Mouse (Mus musculus) midbrain, embryonic 16.5 days (tissue): ENCODE results near the gene Coro1c. TPM values are rescaled to one million over a fixed set of nuclear protein-coding genes. Genes with fewer than 3 reads are reported as not detected.

Source experiments
- ATAC-seq: fragments of 200-750 bp; cut with Nextera tagmentation; 2 replicates; pipeline ENCODE4 v1.8.0; 2017; ENCODE audit warnings: moderate TSS enrichment
- H3K27ac ChIP-seq: fragments of 300-500 bp; sonication (generic); 2 replicates; pipeline ENCODE4 v1.5.1; 2014; ENCODE audit warnings: mild to moderate bottlenecking, low read length, mixed read lengths
- H3K27me3 ChIP-seq: fragments of 300-500 bp; sonication (generic); 2 replicates; pipeline ENCODE4 v1.6.1; 2014; ENCODE audit warnings: low read depth, low read length, mixed read lengths; ENCODE audit not compliant: control insufficient read depth, insufficient read depth
- H3K36me3 ChIP-seq: fragments of 300-500 bp; sonication (generic); 2 replicates; pipeline ENCODE4 v1.6.1; 2014; ENCODE audit warnings: mild to moderate bottlenecking, low read length, moderate library complexity, mixed read lengths; ENCODE audit not compliant: control insufficient read depth, insufficient read depth
- H3K4me1 ChIP-seq: fragments of 300-500 bp; sonication (generic); 2 replicates; pipeline ENCODE4 v1.6.1; 2014; ENCODE audit warnings: mild to moderate bottlenecking, low read length, mixed read lengths; ENCODE audit not compliant: control insufficient read depth, insufficient read depth
- H3K4me2 ChIP-seq: fragments of 300-500 bp; sonication (generic); 2 replicates; pipeline ENCODE4 v1.6.1; 2014; ENCODE audit warnings: mild to moderate bottlenecking, low read length, mixed read lengths
- H3K4me3 ChIP-seq: fragments of 300-500 bp; sonication (generic); 2 replicates; pipeline ENCODE4 v1.5.1; 2014; ENCODE audit warnings: low read depth, mild to moderate bottlenecking, low read length, moderate library complexity, mixed read lengths
- H3K9ac ChIP-seq: fragments of 300-500 bp; sonication (generic); 2 replicates; pipeline ENCODE4 v1.6.1; 2014; ENCODE audit warnings: low read depth, low read length, mixed read lengths
- H3K9me3 ChIP-seq: fragments of 300-500 bp; sonication (generic); replicated peaks from 2 replicates; pipeline ENCODE4 v1.6.1; 2014; ENCODE audit warnings: mild to moderate bottlenecking, low read length, mixed read lengths; ENCODE audit not compliant: control insufficient read depth, poor library complexity, severe bottlenecking
- WGBS: fragments of 180-500 bp; shearing (Covaris S2); extraction: QIAGEN DNeasy Blood & Tissue Kit; methylation state at CpG from one replicate; pipeline ENCODE4 v1.1.7; 2014; 5-methylcytosine and 5-hydroxymethylcytosine counted together
- polyA plus RNA-seq: library from polyadenylated mRNA; unstranded; fragments of >200 nt; fragmentation: Nextera tagmentation; extraction: Ambion mirVana; gene quantifications from 2 replicates; pipeline ENCODE4 v1.2.1, GENCODE M21; 2015

The Coro1c gene
- polyA plus RNA-seq, 1 experiment from 2014 or later = 209 TPM

GRCm38 (mm10) chr5:113950133-113950532, 41.6 kb upstream of the Coro1c start:
- H3K9me3 ChIP-seq = no peaks in the 10 kb centered on the region
- no peak for ATAC-seq
- H3K4me1 ChIP-seq = peaks cover 2% of the 10 kb centered on the region; the same call in 1 of the 2 replicates
- H3K4me3 ChIP-seq = no peak overlapping the region
- 88% methylated on average over 17 of the region's 17 CpGs for WGBS
- H3K27ac ChIP-seq = no peak overlapping the region
- H3K36me3 ChIP-seq = peaks cover 48% of the 10 kb centered on the region
- H3K27me3 ChIP-seq = no peaks in the 10 kb centered on the region
- no peak overlapping the region for H3K4me2 ChIP-seq
- no peak overlapping the region for H3K9ac ChIP-seq

DNA sequence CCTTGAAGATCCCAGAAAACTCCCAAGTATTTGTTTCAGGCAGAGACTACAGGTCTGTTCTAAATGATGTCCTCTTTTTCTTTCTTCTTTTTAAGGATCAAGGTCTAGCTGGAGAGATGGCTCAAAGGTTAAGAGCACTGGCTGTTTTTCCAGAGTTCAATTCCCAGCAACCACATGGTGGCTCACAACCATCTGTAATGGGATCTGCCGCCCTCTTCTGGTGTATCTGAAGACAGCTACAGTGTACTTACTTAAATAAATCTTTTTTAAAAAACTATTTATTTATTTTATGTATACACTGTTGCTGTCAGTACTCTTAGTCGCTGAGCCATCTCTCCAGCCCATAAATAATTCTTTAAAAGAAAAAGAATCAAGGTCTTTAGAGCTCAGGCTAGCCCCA, 38.7 kb upstream of the Coro1c start:
- Histone ChIP-seq H3K27me3 (no peaks in the 10 kb centered on the region), H3K36me3 (peaks cover 52% of the 10 kb centered on the region), H3K27ac (no peak overlapping the region), H3K4me2 (no peak overlapping the region), H3K4me3 (no peak overlapping the region), H3K4me1 (no peaks in the 10 kb centered on the region), H3K9ac (no peak overlapping the region), H3K9me3 (no peaks in the 10 kb centered on the region)
- 80% methylated on average over 2 of the region's 2 CpGs for WGBS
- ATAC-seq = no peak

GRCm38 (mm10) chr5:113945126-113945525, 36.6 kb upstream of the Coro1c start:
- 91% methylated on average over 6 of the region's 6 CpGs for WGBS
- H3K36me3 ChIP-seq = peaks cover 49% of the 10 kb centered on the region
- no peak overlapping the region for H3K4me2 ChIP-seq
- no peak overlapping the region for H3K4me3 ChIP-seq
- H3K9ac ChIP-seq = no peak overlapping the region
- H3K9me3 ChIP-seq = no peaks in the 10 kb centered on the region
- no peak overlapping the region for H3K27ac ChIP-seq
- H3K4me1 ChIP-seq = no peaks in the 10 kb centered on the region
- no peaks in the 10 kb centered on the region for H3K27me3 ChIP-seq
- no peak for ATAC-seq

DNA sequence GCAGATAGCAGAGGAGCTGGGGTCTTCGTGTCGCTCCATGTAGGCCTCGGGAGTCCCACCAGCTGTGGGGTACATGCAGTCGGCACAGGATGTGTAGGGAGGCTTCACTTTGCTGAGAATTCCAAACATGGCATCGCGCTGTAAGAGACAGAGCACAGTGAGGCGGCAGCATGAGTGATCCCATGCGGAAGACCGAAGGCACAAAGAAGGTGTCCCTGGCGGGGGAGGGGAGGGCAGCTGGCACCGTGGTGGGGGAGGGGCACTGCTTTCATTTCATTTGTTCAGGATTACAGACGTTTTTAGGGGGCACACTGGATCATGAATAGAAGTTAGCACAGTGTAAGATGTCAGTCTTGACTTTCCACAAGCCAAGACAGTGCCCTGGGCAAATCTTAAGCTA, 34.8 kb upstream of the Coro1c start:
- H3K27me3 ChIP-seq = no peaks in the 10 kb centered on the region
- no peaks in the 10 kb centered on the region for H3K9me3 ChIP-seq
- peaks cover 41% of the 10 kb centered on the region for H3K36me3 ChIP-seq
- H3K9ac ChIP-seq = no peak overlapping the region
- H3K4me1 ChIP-seq = no peaks in the 10 kb centered on the region
- H3K4me3 ChIP-seq = no peak overlapping the region
- H3K4me2 ChIP-seq = no peak overlapping the region
- 67% methylated on average over 12 of the region's 12 CpGs for WGBS
- H3K27ac ChIP-seq = no peak overlapping the region
- ATAC-seq = no peak

DNA sequence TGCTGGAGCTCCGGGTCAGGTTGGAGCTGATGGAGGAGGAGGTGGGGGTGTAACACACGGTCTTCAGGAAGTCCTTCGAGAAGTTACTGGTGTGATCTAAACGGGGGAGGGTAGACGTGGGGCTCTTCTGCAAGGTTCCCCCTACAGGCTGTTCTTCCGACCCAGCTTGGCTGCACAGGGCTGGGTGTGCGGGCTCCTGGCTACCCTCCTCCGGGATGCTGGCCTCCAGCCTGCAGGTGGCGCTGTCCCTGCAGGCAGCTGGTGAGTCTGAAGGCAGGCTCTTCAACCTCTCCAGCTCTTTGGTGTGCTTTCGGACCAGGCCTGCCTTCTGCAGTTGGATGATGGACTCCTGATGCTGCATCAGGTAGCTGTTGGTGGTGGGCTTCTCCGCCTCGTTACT, 34.0 kb upstream of the Coro1c start:
- Histone ChIP-seq H3K27me3 (no peaks in the 10 kb centered on the region), H3K4me2 (no peak overlapping the region), H3K27ac (no peak overlapping the region), H3K9me3 (no peaks in the 10 kb centered on the region), H3K4me1 (0 out of 2 replicates have a peak, but pooled peaks cover 3% of the 10 kb centered on the region), H3K4me3 (no peak overlapping the region), H3K36me3 (peaks cover 41% of the 10 kb centered on the region), H3K9ac (no peak overlapping the region)
- 92% methylated on average over 12 of the region's 12 CpGs for WGBS
- no peak for ATAC-seq

- no peak overlapping the region for H3K4me2 ChIP-seq
- H3K4me3 ChIP-seq = no peak overlapping the region
- no peak overlapping the region for H3K9ac ChIP-seq
- no peak overlapping the region for H3K27ac ChIP-seq
- no peaks in the 10 kb centered on the region for H3K9me3 ChIP-seq
- 50% methylated on average over 12 of the region's 12 CpGs for WGBS
- H3K36me3 ChIP-seq = peaks cover 22% of the 10 kb centered on the region
- H3K27me3 ChIP-seq = no peaks in the 10 kb centered on the region
- ATAC-seq = no peak
- 0 out of 2 replicates have a peak, but pooled peaks cover 3% of the 10 kb centered on the region for H3K4me1 ChIP-seq
These were observed 30.8 kb upstream of the Coro1c start for GRCm38 (mm10) chr5:113939263-113939900.

GRCm38 (mm10) chr5:113937650-113938049, 29.1 kb upstream of the Coro1c start:
- no peak overlapping the region for H3K9ac ChIP-seq
- 44% methylated on average over 7 of the region's 7 CpGs for whole genome bisulfite sequencing
- H3K9me3 ChIP-seq = no peaks in the 10 kb centered on the region
- no peak overlapping the region for H3K4me3 ChIP-seq
- no peak for ATAC-seq
- no peaks in the 10 kb centered on the region for H3K27me3 ChIP-seq
- 0 out of 2 replicates have a peak, but pooled peaks cover 3% of the 10 kb centered on the region for H3K4me1 ChIP-seq
- H3K4me2 ChIP-seq = no peak overlapping the region
- peaks cover 15% of the 10 kb centered on the region for H3K36me3 ChIP-seq
- no peak overlapping the region for H3K27ac ChIP-seq

GRCm38 (mm10) chr5:113933889-113934288, 25.3 kb upstream of the Coro1c start:
- Histone ChIP-seq H3K9me3 (no peaks in the 10 kb centered on the region), H3K27me3 (no peaks in the 10 kb centered on the region), H3K9ac (no peak overlapping the region), H3K27ac (no peak overlapping the region), H3K36me3 (no peaks in the 10 kb centered on the region), H3K4me2 (no peak overlapping the region), H3K4me3 (no peak overlapping the region), H3K4me1 (peaks cover 8% of the 10 kb centered on the region; the same call in 1 of the 2 replicates)
- ATAC-seq = no peak
- WGBS = 83% methylated on average over 6 of the region's 6 CpGs

- Histone ChIP-seq H3K4me1 (peaks cover 8% of the 10 kb centered on the region; the same call in 1 of the 2 replicates), H3K27me3 (no peaks in the 10 kb centered on the region), H3K36me3 (no peaks in the 10 kb centered on the region), H3K9ac (no peak overlapping the region), H3K4me2 (no peak overlapping the region), H3K4me3 (no peak overlapping the region), H3K9me3 (no peaks in the 10 kb centered on the region), H3K27ac (no peak overlapping the region)
- no peak for ATAC-seq
- WGBS = 84% methylated on average over 4 of the region's 4 CpGs
These were observed 24.9 kb upstream of the Coro1c start for GRCm38 (mm10) chr5:113933480-113933879.
